Mouse (Mus musculus): ENCODE data around the gene Mipep. TPM values are rescaled to one million over a fixed set of nuclear protein-coding genes. Genes with fewer than 3 reads are reported as not detected.
A peak's percentile ranks its signal among the peaks of the same experiment; 100 is the strongest.

Gene Mipep
- total RNA-seq, 2 experiments from 2014 or later: 23.7 to 24.9 TPM

- DNase-seq (ENCODE audit: low spot score in 2 of 2): peak in 1 of 2 experiments; percentile 28
- intact Hi-C loops (cut with DNase I): no loop called here
These were observed 31.2 kb upstream of the Mipep start for GRCm38 (mm10) chr14:60752892-60753800.

- DNase-seq (ENCODE audit: low spot score in 2 of 2): no peak
These were observed 30.6 kb upstream of the Mipep start for GRCm38 (mm10) chr14:60753801-60754126.

GRCm38 (mm10) chr14:60754656-60755055, 29.7 kb upstream of the Mipep start:
- intact Hi-C loops (cut with DNase I): no loop called here
- DNase-seq (ENCODE audit: low spot score in 2 of 2): no peak

More at GRCm38 (mm10) chr14:60753801-60754126, 30.6 kb upstream of the Mipep start:
- intact Hi-C loops (cut with DNase I): no loop called here

- no peak for DNase-seq (ENCODE audit: low spot score in 2 of 2)
- intact Hi-C loops (cut with DNase I): no loop called here
These were observed 28.1 kb upstream of the Mipep start for GRCm38 (mm10) chr14:60756271-60756670.

GRCm38 (mm10) chr14:60757265-60757664, 27.1 kb upstream of the Mipep start:
- DNase-seq (ENCODE audit: low spot score in 2 of 2): no peak
- intact Hi-C loops (cut with DNase I): no loop called here

GRCm38 (mm10) chr14:60757722-60758121, 26.7 kb upstream of the Mipep start:
- intact Hi-C loops (cut with DNase I): no loop called here
- no peak for DNase-seq (ENCODE audit: low spot score in 2 of 2)

GRCm38 (mm10) chr14:60759097-60759496, 25.3 kb upstream of the Mipep start:
- intact Hi-C loops (cut with DNase I): no loop called here
- DNase-seq (ENCODE audit: low spot score in 2 of 2): no peak

- intact Hi-C loops (cut with DNase I): no loop called here
- DNase-seq (ENCODE audit: low spot score in 2 of 2): no peak
These were observed 22.6 kb upstream of the Mipep start for GRCm38 (mm10) chr14:60761801-60762200.

- DNase-seq (ENCODE audit: low spot score in 2 of 2): no peak
- intact Hi-C loops (cut with DNase I): no loop called here
These were observed 21.6 kb upstream of the Mipep start for GRCm38 (mm10) chr14:60762754-60763153.

GRCm38 (mm10) chr14:60763746-60764145, 20.6 kb upstream of the Mipep start:
- intact Hi-C loops (cut with DNase I): no loop called here
- DNase-seq (ENCODE audit: low spot score in 2 of 2): no peak

- DNase-seq (ENCODE audit: low spot score in 2 of 2): no peak
- intact Hi-C loops (cut with DNase I): no loop called here
These were observed 19.8 kb upstream of the Mipep start for GRCm38 (mm10) chr14:60764526-60764925.

- DNase-seq (ENCODE audit: low spot score in 2 of 2): no peak
- intact Hi-C loops (cut with DNase I): no loop called here
These were observed 19.3 kb upstream of the Mipep start for GRCm38 (mm10) chr14:60765025-60765424.

GRCm38 (mm10) chr14:60767884-60768283, 16.5 kb upstream of the Mipep start, which contains the start of gene C1qtnf9:
C1qtnf9 (plus strand) TSS chr14:60768134.
- no peak for DNase-seq (ENCODE audit: low spot score in 2 of 2)
- intact Hi-C loops (cut with DNase I): no loop called here

GRCm38 (mm10) chr14:60769340-60769739, 15.0 kb upstream of the Mipep start:
- DNase-seq (ENCODE audit: low spot score in 2 of 2): peak in 1 of 2 experiments; percentile 27
- intact Hi-C loops (cut with DNase I): no loop called here

- intact Hi-C loops (cut with DNase I): loop anchor here (5.0 kb wide), 2 partner anchors 33 to 253 kb away; no protein-coding TSS in a partner anchor
- no peak for DNase-seq (ENCODE audit: low spot score in 2 of 2)
These were observed 13.8 kb upstream of the Mipep start for GRCm38 (mm10) chr14:60770594-60770993.

- peak; percentile 71 to 76 for DNase-seq (ENCODE audit: low spot score in 2 of 2)
- intact Hi-C loops (cut with DNase I): loop anchor here (1.0 to 5.0 kb wide), 3 partner anchors 34 to 254 kb away; no protein-coding TSS in a partner anchor
These were observed 13.3 kb upstream of the Mipep start for GRCm38 (mm10) chr14:60771057-60771456.

- no peak for DNase-seq (ENCODE audit: low spot score in 2 of 2)
- intact Hi-C loops (cut with DNase I): loop anchor here (5.0 kb wide), 2 partner anchors 36 to 256 kb away; no protein-coding TSS in a partner anchor
These were observed 10.9 kb upstream of the Mipep start for GRCm38 (mm10) chr14:60773476-60773875.

GRCm38 (mm10) chr14:60776521-60776920, 7.9 kb upstream of the Mipep start:
- intact Hi-C loops (cut with DNase I): no loop called here
- no peak for DNase-seq (ENCODE audit: low spot score in 2 of 2)

- intact Hi-C loops (cut with DNase I): no loop called here
- DNase-seq (ENCODE audit: low spot score in 2 of 2): no peak
These were observed 6.9 kb upstream of the Mipep start for GRCm38 (mm10) chr14:60777485-60777919.

- intact Hi-C loops (cut with DNase I): no loop called here
- no peak for DNase-seq (ENCODE audit: low spot score in 2 of 2)
These were observed 5.2 kb upstream of the Mipep start for GRCm38 (mm10) chr14:60779198-60779597.

- no peak for DNase-seq (ENCODE audit: low spot score in 2 of 2)
- intact Hi-C loops (cut with DNase I): no loop called here
These were observed 2.2 kb upstream of the Mipep start for GRCm38 (mm10) chr14:60782121-60782656.

Measured in left cerebral cortex, postnatal 14 days (tissue).